Mouse (Mus musculus) kidney, adult 8-10 months (tissue): ENCODE measurements around the gene Osbpl6.

ENCODE experiments used
- DNase-seq, 2 experiments: peaks; one replicate each; pipeline ENCODE4 v3.0.0; 2022

Osbpl6 gene

DNA sequence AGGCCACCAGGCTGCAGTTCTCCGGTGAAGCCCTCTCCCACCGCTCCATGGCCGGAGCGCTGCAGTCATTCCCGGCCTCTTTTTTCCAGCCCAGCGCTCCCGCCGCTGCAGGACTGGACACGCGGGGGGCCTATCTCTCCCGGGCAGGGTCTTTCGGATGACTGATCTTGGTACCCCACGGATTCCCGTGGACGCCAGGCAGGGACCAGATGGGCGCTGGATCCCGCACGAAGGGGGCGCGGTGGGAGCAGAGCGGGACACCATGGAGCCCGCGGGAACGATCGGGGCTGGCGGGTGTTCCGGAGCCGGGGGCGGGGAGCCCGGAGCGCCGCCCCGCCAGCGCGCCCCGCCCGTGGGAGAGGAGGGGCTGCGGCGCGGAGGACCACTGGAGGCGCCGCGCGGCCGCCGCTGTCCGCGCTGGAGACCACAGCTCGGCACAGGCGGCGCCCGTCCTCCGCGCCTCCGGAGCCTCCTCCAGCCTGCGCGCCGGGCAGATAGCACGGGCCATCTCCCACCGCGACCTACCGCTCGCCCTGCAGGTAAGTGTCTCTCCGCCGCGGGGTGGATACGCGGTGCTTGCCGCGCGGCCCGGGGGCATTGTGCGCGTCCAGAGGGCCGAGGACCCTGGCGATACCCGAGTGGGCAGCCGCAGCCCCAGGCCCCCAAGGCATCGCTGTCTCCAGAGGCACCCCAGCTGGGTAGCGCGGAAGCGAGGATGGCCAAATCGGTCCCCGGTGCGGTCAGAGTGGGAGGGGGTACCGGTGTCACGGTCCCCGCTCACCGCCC, at the start of gene Osbpl6:
Gene Osbpl6, plus strand, starts transcription at position 358 of the 786 bp plus-strand sequence.
- peak; percentile 52 to 70 for DNase-seq

DNA sequence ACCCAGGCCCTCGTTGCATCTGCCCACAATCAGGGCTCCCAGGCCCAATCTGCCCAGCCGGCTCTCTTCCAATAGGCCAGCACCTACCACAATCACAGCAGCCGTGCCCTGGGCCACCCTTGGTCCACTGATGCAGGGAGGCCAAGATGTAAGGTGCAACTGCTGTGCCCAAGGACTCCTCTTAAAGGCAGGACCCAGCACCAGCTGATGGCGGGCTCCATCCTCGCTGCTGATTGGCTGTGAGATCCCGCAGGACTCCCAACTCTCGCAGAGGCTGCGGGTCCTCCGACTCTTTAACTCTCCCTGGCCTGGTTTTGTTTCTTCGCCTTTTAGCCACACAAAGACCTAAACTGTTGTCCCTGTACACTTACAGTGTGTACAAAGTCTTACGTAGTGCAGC, 46.1 kb upstream of the Osbpl6 start, which contains the start of gene Cyct:
Gene Cyct, minus strand, starts transcription at position 225 of the 400 bp plus-strand sequence.
- no peak for DNase-seq

DNA sequence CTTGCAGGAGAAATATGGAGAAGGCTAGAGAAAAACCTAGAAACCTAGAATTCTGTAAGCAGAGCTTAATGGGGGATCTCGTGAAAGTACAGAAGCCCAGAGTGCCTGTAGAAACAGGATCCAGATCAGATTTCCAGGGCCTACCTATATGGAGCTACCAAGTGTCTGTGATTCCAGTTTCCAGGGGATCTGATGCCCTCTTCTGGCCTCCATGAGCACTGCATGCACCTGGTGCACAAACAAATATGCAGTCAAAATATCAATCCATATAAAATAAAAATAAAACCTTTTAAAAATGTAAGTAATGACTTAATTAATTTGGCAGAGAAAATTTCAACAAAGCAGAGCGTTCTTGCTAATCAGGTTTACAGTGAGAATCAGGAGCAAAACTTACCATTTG, 44.2 kb upstream of the Osbpl6 start:
- peak in 1 of 2 experiments; percentile 48 for DNase-seq

DNA sequence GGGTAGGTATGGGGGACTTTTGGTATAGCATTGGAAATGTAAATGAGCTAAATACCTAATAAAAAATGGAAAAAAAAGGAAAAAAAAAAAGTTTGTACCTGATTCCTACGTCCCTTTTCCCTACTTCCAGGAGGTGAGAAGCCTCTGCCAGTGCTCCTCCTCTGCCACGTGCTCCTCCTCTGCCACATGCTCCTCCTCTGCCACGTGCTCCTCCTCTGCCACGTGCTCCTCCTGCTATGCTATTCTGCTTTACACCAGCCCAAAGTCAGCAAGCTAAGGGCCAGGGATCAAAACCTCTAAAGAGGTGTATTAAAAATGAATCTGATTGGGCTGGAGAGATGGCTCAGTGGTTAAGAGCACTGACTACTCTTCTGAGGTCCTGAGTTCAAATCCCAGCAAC, 40.5 kb upstream of the Osbpl6 start:
- DNase-seq = no peak

DNA sequence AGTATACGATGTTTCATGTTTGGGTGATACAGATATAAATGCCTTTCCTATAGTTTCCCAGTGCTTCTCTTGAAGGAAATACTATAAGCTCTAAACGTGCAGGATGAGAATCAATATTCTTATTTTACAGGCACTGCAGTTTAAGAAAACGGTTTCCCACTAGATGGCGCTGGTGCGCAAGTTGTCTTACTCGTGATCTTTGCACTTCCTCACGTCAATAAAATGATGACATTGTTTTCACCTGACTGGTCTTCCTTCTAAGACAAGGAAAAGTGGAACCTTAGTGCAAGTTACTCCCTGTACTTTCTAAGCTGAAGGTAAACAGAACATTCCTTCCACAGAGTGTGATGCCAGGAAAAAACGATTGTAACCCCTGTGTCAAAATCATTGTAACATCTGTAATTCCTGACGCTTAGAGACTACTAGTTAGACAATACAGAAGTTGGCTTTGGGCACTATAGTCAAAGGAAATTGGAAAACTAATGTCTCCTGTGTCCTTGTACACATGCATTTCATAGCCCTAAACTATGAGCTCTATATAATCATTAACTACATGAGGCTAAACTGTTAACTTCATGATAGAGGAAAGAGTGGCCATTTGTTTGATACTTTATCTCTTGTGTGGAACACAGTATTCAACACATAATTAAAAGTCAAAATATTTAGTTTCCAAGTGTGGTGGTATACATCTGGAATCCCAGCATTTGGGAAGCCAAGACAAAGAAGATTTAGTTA, 39.0 kb upstream of the Osbpl6 start:
- peak; percentile 60 to 89 for DNase-seq

DNA sequence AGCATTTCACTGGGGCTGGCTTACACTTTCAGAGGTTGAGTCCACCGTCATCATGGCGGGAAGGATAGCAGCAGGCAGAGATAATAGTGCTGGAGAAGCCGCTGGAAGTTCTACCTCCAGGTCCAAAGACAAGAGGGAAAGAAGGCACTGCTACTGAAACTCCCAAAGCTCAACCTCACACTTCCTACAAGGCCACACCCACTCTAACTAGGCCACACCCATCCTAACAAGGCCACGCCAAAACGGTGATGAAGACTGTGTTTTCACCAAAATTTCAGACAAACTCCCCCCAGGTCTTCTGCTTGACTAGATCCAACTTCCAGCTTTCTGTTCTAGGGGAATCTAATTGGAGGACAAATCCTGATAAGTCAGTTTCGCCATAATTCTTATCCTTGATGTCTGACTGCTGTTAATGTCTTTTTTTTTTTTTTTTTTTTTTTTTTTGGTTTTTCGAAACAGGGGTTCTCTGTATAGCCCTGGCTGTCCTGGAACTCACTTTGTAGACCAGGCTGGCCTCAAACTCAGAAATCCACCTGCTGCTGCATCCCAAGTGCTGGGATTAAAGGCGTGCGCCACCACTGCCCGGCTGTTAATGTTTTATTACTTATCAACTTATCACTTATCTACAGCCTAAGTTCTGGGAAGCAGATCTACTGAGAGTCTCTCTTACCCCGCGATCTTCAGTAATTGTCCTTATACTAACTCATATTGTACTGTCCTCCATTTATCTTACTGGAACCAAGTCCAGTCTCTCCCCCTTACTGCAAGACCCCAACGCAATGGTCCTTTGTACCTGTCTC, 37.2 kb upstream of the Osbpl6 start:
- DNase-seq = no peak

DNA sequence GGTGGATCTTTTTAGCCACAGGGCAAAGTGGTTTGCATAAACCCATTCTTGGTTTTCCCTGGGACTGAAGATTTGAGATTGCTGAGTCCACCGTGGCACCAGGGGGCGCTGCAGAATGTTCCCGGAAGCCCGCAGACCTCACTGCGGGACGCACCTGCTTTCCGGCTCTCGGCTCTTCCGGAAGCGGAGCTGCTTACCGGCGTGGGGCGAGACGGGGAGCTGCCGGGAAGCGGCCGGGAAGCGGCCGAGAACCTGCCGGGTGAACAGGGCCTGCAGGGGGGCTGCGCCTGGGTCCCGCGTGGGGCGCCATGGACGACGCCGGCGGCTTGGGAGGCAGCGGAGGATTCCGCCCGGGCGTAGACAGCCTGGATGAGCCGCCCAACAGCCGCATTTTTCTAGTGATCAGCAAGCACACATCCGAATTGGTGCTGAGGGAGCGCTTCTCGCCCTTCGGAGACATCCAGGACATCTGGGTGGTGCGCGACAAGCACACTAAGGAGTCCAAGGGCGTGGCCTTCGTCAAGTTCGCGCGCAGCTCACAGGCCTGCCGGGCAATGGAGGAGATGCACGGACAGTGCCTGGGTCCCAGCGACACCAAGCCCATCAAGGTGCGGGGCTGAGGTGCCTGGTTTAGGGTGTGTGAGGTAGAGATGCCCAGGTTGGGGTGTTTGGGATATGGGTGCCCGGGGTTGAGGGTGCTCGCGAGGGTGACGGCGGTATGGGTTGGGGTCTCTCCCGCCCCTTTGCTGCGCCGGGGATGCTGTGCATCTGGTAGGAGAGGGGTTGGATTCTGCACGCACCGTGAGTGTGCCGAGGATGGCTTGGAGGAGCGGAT, 36.3 kb upstream of the Osbpl6 start, which contains the start of gene Rbm45:
Gene Rbm45, plus strand, starts transcription at position 164 of the 835 bp plus-strand sequence.
- DNase-seq = peak; percentile 76 to 89

DNA sequence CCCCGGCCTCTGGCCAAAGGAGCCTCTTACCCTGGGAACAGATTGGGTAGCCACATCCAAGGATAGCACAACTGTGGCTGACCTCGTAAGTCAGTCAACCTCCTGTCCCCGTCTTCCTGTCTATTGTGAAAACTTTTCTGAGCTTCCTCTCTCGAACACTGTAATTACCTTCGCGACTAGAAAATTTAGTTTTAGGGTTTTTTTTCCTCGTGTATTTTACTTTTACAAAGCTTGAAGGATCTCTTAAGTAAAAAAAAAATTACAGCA, 35.7 kb upstream of the Osbpl6 start:
- no peak for DNase-seq

DNA sequence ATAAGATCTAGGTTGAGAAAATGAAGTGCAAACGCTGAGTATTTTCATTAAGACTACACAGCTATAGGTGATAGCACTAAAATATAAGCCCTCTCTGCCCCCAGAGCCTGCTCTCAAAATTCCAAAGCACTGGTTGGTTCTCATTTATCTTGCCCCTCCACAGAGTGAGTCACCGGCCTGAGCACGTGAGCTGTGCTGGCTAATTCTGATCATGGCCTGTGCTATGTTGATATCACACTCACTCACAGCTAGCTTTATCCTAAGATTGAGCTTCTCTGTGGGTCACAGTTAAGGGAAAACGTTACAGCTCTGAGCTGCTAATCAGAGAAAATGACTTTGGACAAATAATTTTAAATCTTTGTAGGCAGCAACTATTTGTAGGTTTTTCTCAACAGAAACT, 34.1 kb upstream of the Osbpl6 start:
- DNase-seq = no peak

DNA sequence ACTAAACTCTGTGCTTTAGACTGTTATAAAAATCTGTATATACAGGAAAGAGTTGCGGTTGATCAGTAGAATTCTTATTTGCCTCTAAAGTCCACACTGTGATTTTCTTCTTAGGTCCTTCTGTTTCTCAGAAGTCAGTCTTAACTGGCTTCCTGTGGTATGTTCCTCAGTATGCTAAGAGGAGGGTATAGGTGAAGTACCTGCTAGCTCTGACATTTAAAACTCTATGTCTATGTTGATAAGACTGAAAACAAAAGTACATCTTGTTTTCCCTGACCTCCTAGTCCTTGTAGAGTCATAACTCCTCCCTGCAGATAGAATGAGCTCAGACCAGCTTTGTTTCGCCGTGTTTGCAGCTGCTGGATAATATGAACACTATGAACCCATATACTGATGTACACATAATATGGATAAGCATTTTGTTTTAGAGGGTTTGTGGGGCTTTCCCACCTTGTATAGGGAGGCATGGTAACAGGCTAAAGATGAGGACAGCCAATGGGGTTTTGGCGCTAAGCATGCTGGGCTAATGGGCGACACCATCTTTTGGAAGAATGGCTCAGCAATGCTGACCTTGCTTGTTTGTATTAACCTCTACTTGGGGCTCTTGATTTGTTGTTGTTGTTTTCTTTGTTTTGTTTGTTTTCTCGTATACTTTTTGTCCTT, 31.6 kb upstream of the Osbpl6 start:
- no peak for DNase-seq

DNA sequence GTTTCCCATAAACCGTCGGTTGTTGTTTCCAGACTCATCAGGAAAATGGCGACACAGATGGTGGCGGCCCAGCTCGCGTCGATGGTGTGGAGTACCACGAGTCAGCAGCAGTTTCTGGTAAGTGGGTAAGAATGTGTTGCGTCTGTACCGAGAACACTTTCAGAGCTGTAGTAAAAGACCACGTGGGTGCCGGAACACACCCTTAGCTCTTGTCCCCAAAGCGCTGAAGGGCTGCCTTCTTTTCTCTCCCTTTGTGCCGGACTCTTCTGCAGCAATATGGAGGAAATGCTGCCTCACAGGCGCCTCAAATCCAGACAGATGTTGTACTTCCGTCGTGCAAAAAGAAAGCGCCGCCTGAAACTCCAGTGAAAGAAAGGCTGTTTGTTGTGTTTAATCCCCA, 27.7 kb upstream of the Osbpl6 start:
- DNase-seq = no peak

DNA sequence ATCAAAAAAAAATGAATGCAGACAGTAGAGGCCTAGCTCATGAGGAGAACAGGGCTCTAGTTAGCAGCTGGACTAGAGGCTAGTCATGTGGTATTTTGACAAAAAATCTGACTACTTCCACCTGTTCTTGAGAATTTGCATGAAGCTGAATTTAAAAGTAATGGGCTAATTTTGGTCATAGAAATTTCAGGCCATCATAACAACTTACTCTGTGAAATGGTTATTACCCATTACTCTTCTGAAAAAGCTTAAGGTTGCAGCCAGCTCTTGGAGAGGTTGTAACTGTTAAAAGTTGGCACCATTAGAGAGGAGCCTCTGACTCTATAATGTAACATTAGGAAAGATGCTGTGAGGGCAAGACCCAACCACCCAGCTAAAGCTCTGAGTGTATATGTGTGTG, 19.8 kb upstream of the Osbpl6 start:
- no peak for DNase-seq

DNA sequence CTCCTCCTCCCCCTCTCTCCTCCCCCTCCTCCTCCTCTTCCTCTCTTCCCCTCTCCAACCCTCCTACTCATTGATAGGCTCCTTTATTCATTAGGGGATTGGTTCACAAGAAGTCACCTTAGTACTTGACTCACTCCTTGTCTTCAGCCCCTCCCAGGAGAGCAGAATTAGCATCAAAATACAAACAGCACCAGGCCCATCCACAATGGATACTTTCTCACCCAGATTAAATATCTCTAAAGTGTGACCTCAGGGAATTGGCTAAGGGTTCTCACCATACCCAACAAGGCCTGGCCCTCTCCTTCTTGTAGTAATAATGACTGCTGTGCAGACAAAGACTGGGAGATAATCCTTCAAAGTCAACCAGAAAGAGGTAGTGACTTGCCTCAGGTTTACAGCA, 6.1 kb upstream of the Osbpl6 start:
- no peak for DNase-seq

DNA sequence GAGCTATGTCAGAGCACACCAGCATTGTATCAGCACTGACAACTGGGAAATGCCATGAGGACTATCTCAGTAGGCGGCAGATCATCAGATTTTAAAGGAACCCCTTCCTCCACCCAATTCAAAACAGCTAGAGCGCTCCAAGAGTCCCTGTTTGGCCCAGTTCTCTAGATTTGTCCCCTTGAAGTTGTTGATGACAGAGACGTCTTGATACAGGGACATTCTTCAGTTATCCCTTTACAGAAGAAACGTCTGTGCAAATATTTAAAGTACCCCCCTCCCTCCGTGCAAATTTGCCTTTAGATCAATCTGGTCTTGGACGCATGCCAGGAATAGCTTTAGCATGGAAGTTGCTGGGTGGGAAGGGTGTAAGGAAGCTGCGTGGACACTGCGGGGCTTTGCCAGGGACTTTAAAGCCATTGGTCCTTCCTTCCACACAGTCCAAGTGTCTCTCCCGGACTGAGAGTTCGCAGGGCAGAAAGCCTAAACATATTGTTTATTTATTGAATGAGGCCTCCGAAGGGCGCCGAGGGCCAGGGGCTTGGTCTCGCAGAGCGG, 635 bp upstream of the Osbpl6 start:
- DNase-seq = peak; percentile 12 to 18

DNA sequence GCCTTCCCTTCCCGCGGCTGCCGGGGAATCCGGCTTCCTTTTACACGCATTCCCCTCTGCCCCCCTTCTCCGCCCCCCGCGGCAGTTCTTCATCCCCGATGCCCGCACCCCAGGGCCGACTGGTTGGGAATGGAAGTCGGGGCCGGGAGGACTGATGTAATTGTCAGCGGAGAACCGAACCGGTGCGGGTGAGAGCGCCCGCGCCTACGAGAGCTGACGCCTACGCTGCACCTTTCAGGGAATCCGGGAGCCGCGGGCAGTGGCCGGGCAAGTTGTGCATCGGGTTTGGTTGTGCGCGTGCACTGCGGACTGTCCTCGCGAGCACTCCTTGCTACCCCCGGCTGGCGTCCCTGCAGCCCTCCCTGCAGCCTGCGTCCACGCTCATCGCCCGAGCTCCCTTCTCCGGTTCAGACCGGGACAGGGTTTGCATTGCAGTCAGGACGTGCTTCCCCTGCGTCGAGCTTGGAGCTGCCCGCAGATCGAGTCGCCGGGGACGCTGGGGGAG, 681 bp downstream of the Osbpl6 start:
- DNase-seq = peak; percentile 54 to 57

DNA sequence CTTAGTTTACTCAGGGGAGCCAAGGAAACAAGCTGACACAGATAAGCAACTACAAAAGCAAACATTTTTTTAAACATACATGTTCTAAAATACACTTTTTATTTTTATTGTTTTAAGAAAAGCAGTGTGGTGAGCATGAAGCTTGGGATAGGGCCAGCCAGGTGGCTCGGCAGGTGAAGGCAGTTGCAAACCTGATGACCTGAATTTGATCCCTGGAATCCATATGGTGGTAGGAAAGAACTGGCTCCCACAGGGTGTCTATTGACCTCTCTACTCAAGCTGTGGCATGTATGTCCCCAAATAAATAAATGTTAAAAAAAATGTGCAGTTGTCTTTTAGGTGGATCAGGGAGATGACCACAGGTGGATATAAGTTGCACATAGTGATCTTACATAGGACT, 3.2 kb downstream of the Osbpl6 start:
- DNase-seq = no peak

DNA sequence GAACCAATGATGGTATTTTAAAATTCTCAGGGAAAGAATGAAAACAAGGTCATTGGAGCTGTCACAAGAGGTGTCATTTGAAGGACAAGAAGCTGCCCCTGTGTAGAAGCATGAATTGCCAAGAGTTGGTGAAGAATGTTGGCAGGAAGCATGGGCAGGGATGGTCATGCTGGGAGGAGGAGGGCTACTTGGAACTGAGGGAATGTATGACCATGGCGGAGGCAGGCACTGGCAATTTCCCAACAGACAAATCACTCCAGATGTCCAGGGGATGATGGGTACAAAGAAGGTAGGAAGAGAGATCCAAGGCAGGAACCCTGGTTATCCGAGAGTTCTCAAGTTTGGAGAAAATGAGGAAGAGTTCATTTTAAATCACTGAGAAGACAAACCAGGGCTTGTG, 3.7 kb downstream of the Osbpl6 start:
- no peak for DNase-seq

DNA sequence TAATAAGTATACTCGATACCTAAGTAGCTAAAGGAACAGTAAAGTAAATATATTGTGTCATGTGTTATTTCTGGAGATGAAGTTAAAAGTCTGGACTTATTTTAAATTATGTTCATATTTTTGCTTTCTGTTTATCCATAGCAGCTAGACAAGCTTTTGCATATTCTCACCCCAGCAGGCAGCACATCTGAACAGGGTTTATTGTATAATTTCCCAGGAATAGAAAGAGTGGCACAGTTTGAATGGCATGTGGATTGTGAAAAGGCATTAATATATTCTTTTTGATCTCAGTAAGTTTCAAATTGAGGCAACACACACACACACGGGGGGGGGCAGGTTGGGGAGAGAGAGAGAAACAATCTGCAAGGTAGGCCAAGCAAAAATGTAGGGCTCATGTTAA, 6.6 kb downstream of the Osbpl6 start:
- DNase-seq = no peak

DNA sequence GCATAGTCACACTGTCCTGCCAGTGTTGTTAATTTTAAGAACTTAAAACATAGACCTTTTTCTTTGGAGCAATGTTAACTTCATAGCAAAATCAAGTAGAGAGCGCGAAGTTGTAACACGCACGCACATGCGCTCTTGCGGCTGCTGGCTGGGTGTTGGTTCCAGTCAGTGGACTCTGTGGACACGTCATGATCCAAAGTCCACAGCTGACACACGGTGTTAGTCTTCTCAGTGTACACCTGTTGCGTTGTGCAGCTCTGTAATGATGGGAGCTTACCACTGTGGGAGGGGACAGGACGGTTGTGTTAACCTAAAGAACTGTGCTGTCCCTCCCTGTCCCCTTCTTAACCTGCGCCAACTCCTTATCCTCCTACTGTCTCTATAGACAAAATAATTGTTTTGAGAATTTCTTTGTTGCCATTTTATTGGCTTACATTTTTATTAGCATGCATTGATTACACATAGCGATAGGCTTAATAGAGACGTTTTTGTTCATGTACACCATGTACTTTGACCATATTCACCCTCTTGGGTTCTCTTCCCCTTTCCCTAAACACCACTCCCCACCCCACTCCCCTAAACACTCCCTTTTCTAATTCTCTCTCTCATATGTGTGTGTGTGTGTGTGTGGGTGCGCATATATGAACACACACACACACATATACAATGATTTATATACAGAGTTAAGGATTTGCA, 11.3 kb downstream of the Osbpl6 start:
- peak; percentile 43 to 61 for DNase-seq

DNA sequence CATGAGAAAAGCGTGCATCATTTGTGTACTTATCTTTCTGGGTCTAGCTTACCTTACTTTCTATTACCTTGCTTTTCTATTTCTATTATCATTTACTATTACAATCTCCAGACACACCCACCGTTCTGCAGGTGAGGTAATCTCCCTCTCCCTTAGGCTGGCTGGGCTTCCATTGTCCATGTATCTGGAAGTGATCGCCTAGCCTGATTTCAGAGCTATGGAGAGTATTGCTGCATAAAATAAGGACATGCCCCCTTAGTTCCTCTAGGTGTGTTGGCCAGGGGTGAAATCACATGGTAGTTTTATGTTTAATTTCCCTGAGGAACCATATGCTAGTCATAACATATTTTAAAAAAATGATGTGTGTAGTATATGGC, 11.8 kb downstream of the Osbpl6 start:
- no peak for DNase-seq

DNA sequence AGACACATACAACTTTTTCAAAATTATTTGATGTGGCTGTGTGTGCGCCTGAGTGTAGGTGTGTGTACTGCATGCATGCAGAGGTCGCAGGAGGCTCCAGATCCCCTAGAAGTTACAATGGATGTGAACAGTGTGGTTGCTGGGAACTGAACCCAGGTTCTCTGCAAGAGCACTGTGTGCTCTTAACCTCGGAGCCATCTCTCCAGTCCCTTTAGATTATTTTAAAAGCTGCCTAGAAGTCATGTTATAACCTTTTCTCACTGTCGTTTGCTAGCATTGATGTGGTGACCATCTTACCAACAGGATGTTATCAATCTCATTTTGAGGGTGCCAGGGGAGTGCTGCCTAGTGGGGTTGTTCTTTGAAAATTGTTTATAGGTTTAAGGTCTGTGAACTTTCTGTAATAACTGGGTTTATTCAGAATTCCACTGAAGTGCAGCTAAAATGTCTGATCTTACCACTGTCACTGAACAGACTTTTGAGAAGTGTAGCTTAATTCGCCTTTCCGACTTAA, 15.2 kb downstream of the Osbpl6 start:
- DNase-seq = no peak
